Mouse (Mus musculus) erythroid progenitor cell, adult 5-6 weeks (primary cell): ENCODE measurements around the gene Kank2. TPM values are rescaled to one million over a fixed set of nuclear protein-coding genes. Genes with fewer than 3 reads are reported as not detected.

Experiments used
- ATAC-seq: replicated peaks from 2 replicates; pipeline ENCODE4 v1.8.0; 2016; ENCODE audit warnings: moderate number of reproducible peaks, mild to moderate bottlenecking, moderate TSS enrichment, inconsistent platforms; ENCODE audit not compliant: poor library complexity, low FRiP score, severe bottlenecking
- total RNA-seq, 2 experiments: library from RNA; stranded (forward) in 1 of 2; stranded (reverse) in 1 of 2; fragments of 150-400 nt in 1 of 2; fragments of 186-747, 209-891 nt in 1 of 2; gene quantifications; 2 replicates each; pipeline versions ENCODE4 v1.2.3 to v1.2.4; 2015 to 2017; ENCODE audit warnings: low replicate concordance in 2 of 2

Gene Kank2
- total RNA-seq, 2 experiments from 2014 or later: not detected

- no peak for ATAC-seq
Observed at GRCm38 (mm10) chr9:21758576-21759529, 39.7 kb downstream of the Kank2 start.

- no peak for ATAC-seq
Observed at GRCm38 (mm10) chr9:21754516-21755321, 43.8 kb downstream of the Kank2 start.

DNA sequence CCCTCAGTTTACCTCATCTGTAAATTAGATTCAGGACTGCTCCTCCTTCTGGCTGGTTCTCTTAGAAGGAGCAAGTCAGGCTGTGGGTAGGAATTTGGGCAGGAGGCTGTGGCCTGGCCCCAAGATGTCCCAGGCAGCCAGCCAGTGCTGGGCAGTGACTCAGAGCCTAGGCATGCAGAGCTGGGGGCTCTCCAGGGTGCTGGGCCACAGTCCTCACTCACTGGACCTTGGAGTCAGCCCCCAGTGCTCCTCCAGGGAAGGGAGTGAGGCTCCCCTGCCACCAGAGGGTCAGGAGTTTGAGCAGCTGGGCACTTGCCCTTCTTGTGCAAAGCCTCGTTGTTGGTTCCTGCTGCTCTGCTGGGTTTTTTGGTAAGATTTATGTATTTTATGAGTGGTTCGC is 44.5 kb downstream of the Kank2 start:
- no peak for ATAC-seq

DNA sequence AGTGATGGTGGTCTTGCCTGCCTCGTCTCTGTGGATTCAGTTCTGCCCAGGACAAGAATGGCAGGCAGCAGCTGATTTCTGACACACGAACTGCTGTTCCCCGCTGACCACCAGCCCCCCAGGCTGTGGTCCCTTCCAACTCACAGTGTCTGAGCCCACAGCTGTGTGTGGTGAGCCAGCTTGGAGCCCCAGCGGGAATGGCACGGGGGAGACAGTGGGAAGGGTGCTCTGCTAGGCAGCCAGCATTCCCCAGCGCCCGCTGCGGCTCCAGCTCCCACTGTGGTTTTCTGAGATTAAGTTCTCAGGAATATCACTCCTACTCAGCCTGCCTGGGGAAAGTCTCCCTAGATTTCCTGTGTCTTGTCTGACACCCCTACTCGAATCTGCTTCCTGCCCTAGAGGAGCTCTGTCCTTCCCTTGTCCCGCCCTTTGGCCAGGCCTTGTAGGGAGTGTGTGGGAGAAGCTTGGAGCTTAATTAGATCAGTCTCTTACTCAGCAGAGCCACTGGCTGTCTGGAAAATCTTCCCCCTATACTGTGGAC is 46.2 kb downstream of the Kank2 start:
- no peak for ATAC-seq

GRCm38 (mm10) chr9:21751347-21751746 is 47.2 kb downstream of the Kank2 start:
- no peak for ATAC-seq

DNA sequence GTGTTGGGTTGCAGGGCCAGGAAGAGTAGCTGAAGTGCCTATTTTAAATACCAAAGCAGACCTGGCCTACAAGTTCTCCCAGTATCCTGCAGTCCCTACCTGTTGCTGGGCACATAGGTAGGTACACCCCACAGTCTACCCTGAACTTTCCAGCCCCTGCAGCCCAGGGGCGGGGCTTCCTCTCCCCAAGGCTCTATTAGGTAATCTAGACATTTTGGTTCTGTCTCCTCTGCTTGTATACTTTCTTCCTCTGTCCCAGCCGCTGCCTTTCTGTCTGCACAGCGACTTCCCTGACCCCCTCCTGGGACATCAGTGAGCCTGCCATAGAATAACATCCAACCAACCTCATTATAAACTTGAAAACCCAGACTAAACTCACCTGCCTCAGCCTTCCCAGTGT is 48.2 kb downstream of the Kank2 start:
- ATAC-seq: no peak

DNA sequence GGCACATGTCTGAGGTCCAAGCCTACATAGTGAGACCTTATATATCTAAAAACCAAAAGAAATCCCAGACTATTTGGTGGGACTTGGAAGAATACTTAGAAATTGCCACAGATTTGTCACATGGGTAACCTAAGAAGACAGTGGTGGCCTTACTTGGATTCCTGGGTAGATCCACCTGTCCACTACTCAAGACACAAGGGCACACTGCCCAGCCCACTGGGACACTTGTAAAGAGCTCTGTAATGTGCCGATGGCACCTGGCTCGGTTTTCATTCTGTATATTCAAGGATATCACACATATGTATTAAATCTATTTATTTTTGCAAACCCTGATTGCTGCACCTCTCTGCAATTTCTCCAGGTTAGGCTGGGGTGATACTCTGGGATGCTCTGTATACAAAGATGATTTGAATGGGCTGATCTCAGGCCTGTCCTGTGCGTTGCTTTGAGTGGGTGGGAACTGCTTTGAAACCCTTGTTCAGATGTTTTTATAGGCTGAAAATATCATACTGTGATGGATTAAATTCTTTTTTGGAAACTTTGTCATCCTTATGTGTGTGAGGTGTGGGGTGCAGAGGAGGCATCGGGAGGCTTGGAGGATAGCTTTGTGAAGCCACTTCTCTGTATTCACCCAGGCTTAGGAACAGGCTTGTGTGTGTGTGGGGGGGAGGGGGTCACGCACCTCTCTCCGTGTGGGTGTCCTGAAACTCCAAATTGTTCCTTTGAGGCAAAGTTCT is 49.0 kb downstream of the Kank2 start:
- ATAC-seq: no peak

DNA sequence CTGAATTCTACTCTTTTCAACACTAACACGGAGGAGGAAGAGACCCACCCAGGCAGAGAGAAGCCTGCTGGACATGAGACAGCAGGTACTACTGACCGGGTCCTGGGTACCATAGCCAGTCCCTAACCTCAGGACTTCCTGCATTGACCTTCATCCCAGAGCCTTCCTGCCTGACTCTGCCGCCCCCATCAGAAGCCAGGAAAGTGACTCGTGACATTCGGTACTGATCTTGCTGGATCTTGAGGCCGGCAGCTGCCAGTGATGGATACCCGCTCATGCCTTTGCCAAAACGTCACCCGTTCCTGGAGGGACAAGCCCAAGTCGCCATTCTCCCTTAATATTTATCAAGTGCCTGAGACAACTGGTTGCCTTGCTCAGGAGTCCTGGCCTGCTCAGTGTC is 50.1 kb downstream of the Kank2 start:
- ATAC-seq: no peak

GRCm38 (mm10) chr9:21748033-21748432 is 50.5 kb downstream of the Kank2 start:
- no peak for ATAC-seq

- ATAC-seq: no peak
Observed at GRCm38 (mm10) chr9:21747238-21747774, 51.2 kb downstream of the Kank2 start.

DNA sequence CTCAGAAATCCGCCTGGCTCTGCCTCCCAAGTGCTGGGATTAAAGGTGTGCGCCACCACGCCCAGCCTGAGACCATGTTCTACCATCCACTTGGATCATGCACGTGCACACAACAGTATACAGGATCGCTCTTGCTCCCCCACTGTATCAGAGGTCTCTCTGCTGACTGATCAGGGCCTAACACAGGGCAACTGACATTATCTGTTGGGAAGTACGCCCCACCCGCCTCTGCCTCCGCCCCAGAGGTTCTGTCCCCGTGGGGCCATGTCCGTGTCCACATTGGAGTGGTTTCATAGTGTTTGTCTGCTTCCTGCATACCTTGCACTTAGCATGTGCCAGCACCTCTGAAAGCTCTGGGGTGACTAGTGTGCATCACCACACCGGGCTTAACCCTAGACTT is 57.0 kb downstream of the Kank2 start:
- ATAC-seq: peak; percentile 31; the same call in 1 of the 2 replicates

- no peak for ATAC-seq
Observed at GRCm38 (mm10) chr9:21740427-21740826, 58.1 kb downstream of the Kank2 start.

- no peak for ATAC-seq
Observed at GRCm38 (mm10) chr9:21738776-21739175, 59.8 kb downstream of the Kank2 start.

DNA sequence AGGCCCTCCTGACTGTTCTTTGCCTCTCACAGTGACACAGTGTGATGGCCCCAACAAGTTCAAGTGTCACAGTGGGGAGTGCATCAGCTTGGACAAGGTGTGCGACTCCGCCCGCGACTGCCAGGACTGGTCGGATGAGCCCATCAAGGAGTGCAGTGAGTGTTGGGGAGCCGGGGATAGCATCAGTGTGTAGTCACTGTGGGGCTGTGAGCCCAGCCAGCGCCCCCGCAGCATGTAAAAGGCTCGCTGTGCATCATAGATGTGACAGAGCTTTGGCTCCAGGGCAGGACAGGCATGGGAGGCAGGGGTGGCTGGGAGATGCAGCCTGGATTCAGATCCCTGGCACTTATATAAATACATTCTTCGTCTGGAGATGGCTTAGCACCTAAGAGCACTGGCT is 61.4 kb downstream of the Kank2 start:
- ATAC-seq: no peak

- ATAC-seq: no peak
Observed at GRCm38 (mm10) chr9:21736580-21736979, 62.0 kb downstream of the Kank2 start.

DNA sequence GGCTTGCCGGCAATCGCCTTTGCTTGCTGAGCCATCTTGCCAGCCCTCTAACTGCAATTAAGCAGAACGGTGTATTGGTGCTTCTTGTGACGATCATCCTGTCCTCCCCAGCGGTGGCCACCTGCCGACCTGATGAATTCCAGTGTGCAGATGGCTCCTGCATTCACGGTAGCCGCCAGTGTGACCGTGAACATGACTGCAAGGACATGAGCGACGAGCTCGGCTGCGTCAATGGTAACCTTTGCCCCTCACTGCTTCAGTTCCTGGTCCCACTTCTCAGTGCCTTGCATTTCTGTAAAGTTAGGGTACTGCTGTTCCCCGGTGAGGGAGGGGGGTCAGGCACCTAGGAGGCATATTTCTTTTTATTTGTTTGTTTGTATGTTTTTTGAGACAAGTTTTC is 63.4 kb downstream of the Kank2 start:
- no peak for ATAC-seq

GRCm38 (mm10) chr9:21733989-21734388 is 64.6 kb downstream of the Kank2 start:
- no peak for ATAC-seq

DNA sequence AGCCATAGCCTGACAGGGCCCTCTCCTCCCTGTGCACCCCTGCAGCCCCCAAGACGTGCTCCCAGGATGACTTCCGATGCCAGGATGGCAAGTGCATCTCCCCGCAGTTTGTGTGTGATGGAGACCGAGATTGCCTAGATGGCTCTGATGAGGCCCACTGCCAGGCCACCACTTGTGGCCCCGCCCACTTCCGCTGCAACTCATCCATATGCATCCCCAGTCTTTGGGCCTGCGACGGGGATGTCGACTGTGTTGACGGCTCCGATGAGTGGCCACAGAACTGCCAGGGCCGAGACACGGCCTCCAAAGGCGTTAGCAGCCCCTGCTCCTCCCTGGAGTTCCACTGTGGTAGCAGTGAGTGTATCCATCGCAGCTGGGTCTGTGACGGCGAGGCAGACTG is 65.1 kb downstream of the Kank2 start:
- ATAC-seq: no peak

- ATAC-seq: no peak
Observed at GRCm38 (mm10) chr9:21732288-21732687, 66.3 kb downstream of the Kank2 start.

GRCm38 (mm10) chr9:21729264-21729663 is 69.3 kb downstream of the Kank2 start:
- no peak for ATAC-seq
